ENCODE assay signal across 8 mouse cellular contexts in genomic region chr3:95929581-95930470, GRCm38 (mm10). TPM values are rescaled to one million over a fixed set of nuclear protein-coding genes. Genes with fewer than 3 reads are reported as not detected.
A peak's percentile ranks its signal among the peaks of the same experiment; 100 is the strongest.
DNase-seq lines count a peak whose midpoint lies in the region; ATAC-seq and TF ChIP-seq lines count a peak whose summit lies in the region.

No protein-coding gene starts in this region.

- under 1% methylated on average over 97 of the region's 105 CpGs for WGBS in intestine, postnatal 0 days
- WGBS in lung, embryonic 14.5 days = under 1% methylated on average over 105 of the region's 105 CpGs
- under 1% methylated on average over 102 of the region's 105 CpGs for WGBS in neural tube, embryonic 15.5 days
- under 1% methylated on average over 105 of the region's 105 CpGs for WGBS in thymus, adult 2 months

- peaks cover 16% of the 10 kb centered on the region for H3K36me3 ChIP-seq in intestine, postnatal 0 days (ENCODE audit: control insufficient read depth, insufficient read depth)
- H3K36me3 ChIP-seq in lung, embryonic 14.5 days (ENCODE audit: insufficient read depth) = peaks cover 13% of the 10 kb centered on the region
- H3K36me3 ChIP-seq in neural tube, embryonic 15.5 days = peaks cover 8% of the 10 kb centered on the region
- H3K36me3 ChIP-seq in thymus, adult 2 months (ENCODE audit: control insufficient read depth, insufficient read depth, low read length) = peaks cover 13% of the 10 kb centered on the region

- H3K9me3 ChIP-seq in intestine, postnatal 0 days (ENCODE audit: control insufficient read depth) = no peaks in the 10 kb centered on the region
- H3K9me3 ChIP-seq in lung, embryonic 14.5 days (ENCODE audit: low read depth, low read length) = no peaks in the 10 kb centered on the region
- no peaks in the 10 kb centered on the region for H3K9me3 ChIP-seq in neural tube, embryonic 15.5 days (replicated peaks)

- DNase-seq in left cerebral cortex, adult 18-20 months (ENCODE audit: low spot score in 2 of 2) = peak; percentile 14 to 36
- DNase-seq in left cerebral cortex, adult 11 months (ENCODE audit: low spot score) = no peak
- DNase-seq in cerebellum, postnatal 25 days = peak; percentile 58
- DNase-seq in gastrocnemius, adult 8-10 months (ENCODE audit: low spot score in 2 of 2) = peak; percentile 11 to 22
- DNase-seq in lung, embryonic 14.5 days = peak; percentile 77
- peak; percentile 51 for DNase-seq in thymus, adult 2 months

- no peak; the same call in 1 of the 2 replicates for TF ChIP-seq CTCF in intestine, postnatal 0 days (IDR thresholded peaks at IDR 0.05; ENCODE audit: low read depth)
- TF ChIP-seq CTCF in lung, embryonic 14.5 days (IDR thresholded peaks at IDR 0.05; ENCODE audit: low read depth) = no peak
- TF ChIP-seq CTCF in thymus, adult 2 months (IDR thresholded peaks at IDR 0.05; ENCODE audit: borderline replicate concordance, control insufficient read depth, extremely low read depth, insufficient read depth, low read length, poor library complexity) = no peak

- H3K4me2 ChIP-seq in intestine, postnatal 0 days (replicated peaks; ENCODE audit: low read depth) = peak overlapping the region; percentile 87
- H3K4me2 ChIP-seq in lung, embryonic 14.5 days = peak overlapping the region; percentile 64
- peak overlapping the region; percentile 73 for H3K4me2 ChIP-seq in neural tube, embryonic 15.5 days

- H3K9ac ChIP-seq in intestine, postnatal 0 days (ENCODE audit: low read depth, low read length) = peak overlapping the region; percentile 85
- H3K9ac ChIP-seq in lung, embryonic 14.5 days = peak overlapping the region; percentile 97
- peak overlapping the region; percentile 78 for H3K9ac ChIP-seq in neural tube, embryonic 15.5 days (replicated peaks)

- peak overlapping the region; percentile 67 for H3K4me3 ChIP-seq in intestine, postnatal 0 days (ENCODE audit: low read depth, low read length)
- peak overlapping the region; percentile 94 for H3K4me3 ChIP-seq in lung, embryonic 14.5 days (ENCODE audit: low read depth, low read length)
- peak overlapping the region; percentile 87 for H3K4me3 ChIP-seq in neural tube, embryonic 15.5 days (replicated peaks)
- H3K4me3 ChIP-seq in thymus, adult 2 months (ENCODE audit: control insufficient read depth, insufficient read depth, low read length) = peak overlapping the region; percentile 93

- no peaks in the 10 kb centered on the region for H3K27me3 ChIP-seq in intestine, postnatal 0 days (replicated peaks; ENCODE audit: control insufficient read depth, insufficient read depth, low read length)
- H3K27me3 ChIP-seq in lung, embryonic 14.5 days (ENCODE audit: insufficient read depth, low read length) = no peaks in the 10 kb centered on the region
- no peaks in the 10 kb centered on the region for H3K27me3 ChIP-seq in neural tube, embryonic 15.5 days (replicated peaks)
- no peaks in the 10 kb centered on the region for H3K27me3 ChIP-seq in thymus, adult 2 months (ENCODE audit: control insufficient read depth, insufficient read depth, low read length)

- no peaks in the 10 kb centered on the region for H3K4me1 ChIP-seq in intestine, postnatal 0 days (replicated peaks; ENCODE audit: control insufficient read depth, insufficient read depth, low read length)
- H3K4me1 ChIP-seq in lung, embryonic 14.5 days (ENCODE audit: insufficient read depth) = no peaks in the 10 kb centered on the region
- peaks cover 16% of the 10 kb centered on the region; the same call in 1 of the 2 replicates for H3K4me1 ChIP-seq in neural tube, embryonic 15.5 days
- H3K4me1 ChIP-seq in thymus, adult 2 months (replicated peaks; ENCODE audit: control insufficient read depth, insufficient read depth, low read length) = peaks cover 29% of the 10 kb centered on the region

- peak overlapping the region; percentile 88 for H3K27ac ChIP-seq in intestine, postnatal 0 days (ENCODE audit: low read depth, low read length)
- peak overlapping the region; percentile 94 for H3K27ac ChIP-seq in lung, embryonic 14.5 days (ENCODE audit: low read depth)
- peak overlapping the region; percentile 91 for H3K27ac ChIP-seq in neural tube, embryonic 15.5 days (replicated peaks)
- H3K27ac ChIP-seq in thymus, adult 2 months (ENCODE audit: control insufficient read depth, insufficient read depth, low read length) = peak overlapping the region; percentile 80

- ATAC-seq in intestine, postnatal 0 days = peak; percentile 20
- ATAC-seq in lung, embryonic 14.5 days (ENCODE audit: insufficient read depth) = peak; percentile 32; the same call in 1 of the 2 replicates
- ATAC-seq in neural tube, embryonic 15.5 days (ENCODE audit: low FRiP score) = peak; percentile 58

- no peak for TF ChIP-seq POLR2A in thymus, adult 2 months (IDR thresholded peaks at IDR 0.05; ENCODE audit: control insufficient read depth, extremely low read depth, insufficient read depth, low read length, poor library complexity)

RNA-seq across cellular contexts. Expression of gene Anp32e, which starts 0.8 kb away (rescaled TPM):
- 100 to 1,000 TPM in 1 of 2 experiments, 10 to 100 TPM in 1; 95.1 to 109 TPM for total RNA-seq in left cerebral cortex, adult 18-20 months (2021)
- 100 to 1,000 TPM in 1 of 4 experiments, 10 to 100 TPM in 3; 76.8 to 106 (median 90.5) TPM for total RNA-seq in gastrocnemius, adult 8-10 months (2022)
- 71.7 and 75.1 TPM in 2 replicates for polyA plus RNA-seq in intestine, postnatal 0 days (2015; fragmentation: Nextera tagmentation; extraction: Ambion mirVana)
- polyA plus RNA-seq in lung, embryonic 14.5 days (2014; fragmentation: Nextera tagmentation; extraction: Ambion mirVana) = 80.5 and 84.0 TPM in 2 replicates
- polyA plus RNA-seq in neural tube, embryonic 15.5 days (2015; fragmentation: Nextera tagmentation; extraction: Ambion mirVana) = 99.6 and 157 TPM in 2 replicates
- polyA plus RNA-seq in thymus, adult 2 months (2012; rRNA removed) = 89.1 and 120 TPM in 2 replicates

RNA-seq across cellular contexts. Expression of gene Car14, which starts 25.3 kb away (rescaled TPM):
- total RNA-seq in left cerebral cortex, adult 18-20 months (2021) = 1 to 10 TPM; 6.0 to 7.8 TPM
- 100 to 1,000 TPM in 1 of 4 experiments, 10 to 100 TPM in 3; 41.8 to 112 (median 61.1) TPM for total RNA-seq in gastrocnemius, adult 8-10 months (2022)
- 0.90 TPM in 2 replicates for polyA plus RNA-seq in intestine, postnatal 0 days (2015; fragmentation: Nextera tagmentation; extraction: Ambion mirVana)
- 10.4 and 12.5 TPM in 2 replicates for polyA plus RNA-seq in lung, embryonic 14.5 days (2014; fragmentation: Nextera tagmentation; extraction: Ambion mirVana)
- polyA plus RNA-seq in neural tube, embryonic 15.5 days (2015; fragmentation: Nextera tagmentation; extraction: Ambion mirVana) = 1.3 and 1.8 TPM in 2 replicates
- polyA plus RNA-seq in thymus, adult 2 months (2012; rRNA removed) = 4.3 and 13.0 TPM in 2 replicates

RNA-seq across cellular contexts. Expression of gene Aph1a, which starts 36.1 kb away (rescaled TPM):
- 10 to 100 TPM; 62.7 to 64.4 TPM for total RNA-seq in left cerebral cortex, adult 18-20 months (2021)
- 10 to 100 TPM; 44.6 to 48.2 (median 47.8) TPM for total RNA-seq in gastrocnemius, adult 8-10 months (2022)
- 42.2 and 52.4 TPM in 2 replicates for polyA plus RNA-seq in intestine, postnatal 0 days (2015; fragmentation: Nextera tagmentation; extraction: Ambion mirVana)
- 44.5 and 47.9 TPM in 2 replicates for polyA plus RNA-seq in lung, embryonic 14.5 days (2014; fragmentation: Nextera tagmentation; extraction: Ambion mirVana)
- polyA plus RNA-seq in neural tube, embryonic 15.5 days (2015; fragmentation: Nextera tagmentation; extraction: Ambion mirVana) = 31.0 and 39.5 TPM in 2 replicates
- polyA plus RNA-seq in thymus, adult 2 months (2012; rRNA removed) = 139 and 156 TPM in 2 replicates

RNA-seq across cellular contexts. Expression of gene BC028528, which starts 38.0 kb away (rescaled TPM):
- 1 to 10 TPM; 3.6 to 6.3 TPM for total RNA-seq in left cerebral cortex, adult 18-20 months (2021)
- total RNA-seq in gastrocnemius, adult 8-10 months (2022) = 1 to 10 TPM; 1.1 to 2.1 (median 1.5) TPM
- polyA plus RNA-seq in intestine, postnatal 0 days (2015; fragmentation: Nextera tagmentation; extraction: Ambion mirVana) = 10.9 and 11.9 TPM in 2 replicates
- polyA plus RNA-seq in lung, embryonic 14.5 days (2014; fragmentation: Nextera tagmentation; extraction: Ambion mirVana) = 51.4 and 55.4 TPM in 2 replicates
- polyA plus RNA-seq in neural tube, embryonic 15.5 days (2015; fragmentation: Nextera tagmentation; extraction: Ambion mirVana) = 23.8 and 25.3 TPM in 2 replicates
- 4.5 and 6.0 TPM in 2 replicates for polyA plus RNA-seq in thymus, adult 2 months (2012; rRNA removed)

RNA-seq across cellular contexts. Expression of gene Ciart, which starts 47.8 kb away (rescaled TPM):
- 10 to 100 TPM; 10.0 to 17.0 TPM for total RNA-seq in left cerebral cortex, adult 18-20 months (2021)
- 10 to 100 TPM in 3 of 4 experiments, 1 to 10 TPM in 1; 9.4 to 22.7 (median 15.7) TPM for total RNA-seq in gastrocnemius, adult 8-10 months (2022)
- polyA plus RNA-seq in intestine, postnatal 0 days (2015; fragmentation: Nextera tagmentation; extraction: Ambion mirVana) = 1.3 and 2.1 TPM in 2 replicates
- 5.3 and 6.4 TPM in 2 replicates for polyA plus RNA-seq in lung, embryonic 14.5 days (2014; fragmentation: Nextera tagmentation; extraction: Ambion mirVana)
- polyA plus RNA-seq in neural tube, embryonic 15.5 days (2015; fragmentation: Nextera tagmentation; extraction: Ambion mirVana) = 4.3 and 4.5 TPM in 2 replicates
- polyA plus RNA-seq in thymus, adult 2 months (2012; rRNA removed) = 3.0 and 3.1 TPM in 2 replicates
